Mouse (Mus musculus): ENCODE measurements around the gene Tph1.
A peak's percentile ranks its signal among the peaks of the same experiment; 100 is the strongest.
"Not testable (repeated sequence)": the region's sequence is repeated elsewhere in the genome, so short reads cannot be mapped to it uniquely, and the experiment has no call there.

Tph1 gene

GRCm38 (mm10) chr7:46672160-46672672 is at the start of gene Tph1:
TSS of gene Tph1 (minus strand) at chr7:46672537.
- DNase-seq (ENCODE audit: low spot score) = no peak

GRCm38 (mm10) chr7:46720460-46720859 is 48.1 kb upstream of the Tph1 start:
- DNase-seq (ENCODE audit: low spot score) = no peak

- no peak for DNase-seq (ENCODE audit: low spot score)
Observed at GRCm38 (mm10) chr7:46719526-46719925, 47.2 kb upstream of the Tph1 start.

GRCm38 (mm10) chr7:46718591-46719270 is 46.4 kb upstream of the Tph1 start:
- no peak for DNase-seq (ENCODE audit: low spot score)

- DNase-seq (ENCODE audit: low spot score) = no peak
Observed at GRCm38 (mm10) chr7:46716897-46717296, 44.6 kb upstream of the Tph1 start.

- no peak for DNase-seq (ENCODE audit: low spot score)
Observed at GRCm38 (mm10) chr7:46715600-46715999, 43.3 kb upstream of the Tph1 start, which contains the start of gene Saa3. TSS of gene Saa3 (minus strand) at chr7:46715700.

- DNase-seq (ENCODE audit: low spot score) = peak; percentile 46
Observed at GRCm38 (mm10) chr7:46714518-46714917, 42.2 kb upstream of the Tph1 start.

GRCm38 (mm10) chr7:46712250-46712649 is 39.9 kb upstream of the Tph1 start:
- peak; percentile 8 for DNase-seq (ENCODE audit: low spot score)

GRCm38 (mm10) chr7:46710390-46710844 is 38.1 kb upstream of the Tph1 start, which contains the start of gene Saal1:
TSS of gene Saal1 (minus strand) at chr7:46710680.
- DNase-seq (ENCODE audit: low spot score) = peak; percentile 81

GRCm38 (mm10) chr7:46700521-46701025 is 28.2 kb upstream of the Tph1 start:
- DNase-seq (ENCODE audit: low spot score) = no peak

GRCm38 (mm10) chr7:46696754-46697153 is 24.4 kb upstream of the Tph1 start:
- DNase-seq (ENCODE audit: low spot score) = no peak

GRCm38 (mm10) chr7:46686827-46687226 is 14.5 kb upstream of the Tph1 start:
- DNase-seq (ENCODE audit: low spot score) = no peak

GRCm38 (mm10) chr7:46680732-46681131 is 8.4 kb upstream of the Tph1 start:
- no peak for DNase-seq (ENCODE audit: low spot score)

GRCm38 (mm10) chr7:46679044-46679443 is 6.7 kb upstream of the Tph1 start:
- DNase-seq (ENCODE audit: low spot score) = not testable (repeated sequence)

- no peak for DNase-seq (ENCODE audit: low spot score)
Observed at GRCm38 (mm10) chr7:46678417-46678816, 6.1 kb upstream of the Tph1 start.

- no peak for DNase-seq (ENCODE audit: low spot score)
Observed at GRCm38 (mm10) chr7:46676808-46677360, 4.5 kb upstream of the Tph1 start.

GRCm38 (mm10) chr7:46675886-46676285 is 3.5 kb upstream of the Tph1 start:
- no peak for DNase-seq (ENCODE audit: low spot score)

GRCm38 (mm10) chr7:46675061-46675460 is 2.7 kb upstream of the Tph1 start:
- DNase-seq (ENCODE audit: low spot score) = no peak

GRCm38 (mm10) chr7:46667256-46667655 is 5.1 kb downstream of the Tph1 start:
- DNase-seq (ENCODE audit: low spot score) = no peak

GRCm38 (mm10) chr7:46665236-46665635 is 7.1 kb downstream of the Tph1 start:
- no peak for DNase-seq (ENCODE audit: low spot score)

GRCm38 (mm10) chr7:46661591-46662090 is 10.7 kb downstream of the Tph1 start:
- DNase-seq (ENCODE audit: low spot score) = no peak

GRCm38 (mm10) chr7:46652279-46652678 is 20.1 kb downstream of the Tph1 start:
- no peak for DNase-seq (ENCODE audit: low spot score)

GRCm38 (mm10) chr7:46650231-46650630 is 22.1 kb downstream of the Tph1 start:
- DNase-seq (ENCODE audit: low spot score) = not testable (repeated sequence)
